Mouse (Mus musculus) liver, embryonic 14.5 days (tissue): ENCODE measurements around the gene Ipcef1. TPM values are rescaled to one million over a fixed set of nuclear protein-coding genes. Genes with fewer than 3 reads are reported as not detected.

Experiments
- ATAC-seq: fragments of 200-750 bp; cut with Nextera tagmentation; 2 replicates; pipeline ENCODE4 v1.8.0; 2017; ENCODE audit warnings: moderate number of reproducible peaks, mild to moderate bottlenecking, moderate library complexity; ENCODE audit not compliant: insufficient read depth
- DNase-seq, 3 experiments: peaks; one replicate each; pipeline ENCODE4 v3.0.0-alpha.2; 2012 to 2013; ENCODE audit warnings: low read depth in 3 of 3, low spot score in 3 of 3
- H3K27ac ChIP-seq: fragments of 300-500 bp; sonication (generic); 2 replicates; pipeline ENCODE4 v1.5.1; 2014; ENCODE audit warnings: moderate library complexity, mild to moderate bottlenecking, control low read depth, inconsistent platforms
- H3K27me3 ChIP-seq: fragments of 300-500 bp; sonication (generic); 2 replicates; pipeline ENCODE4 v1.6.1; 2014; ENCODE audit warnings: mild to moderate bottlenecking, low read length, moderate library complexity; ENCODE audit not compliant: control insufficient read depth, insufficient read depth
- H3K36me3 ChIP-seq: fragments of 300-500 bp; sonication (generic); replicated peaks from 2 replicates; pipeline ENCODE4 v1.6.1; 2014; ENCODE audit warnings: low read depth; ENCODE audit not compliant: control insufficient read depth, insufficient read depth
- H3K4me1 ChIP-seq, 2 experiments: fragments of 200-500 bp in 1 of 2; fragments of 300-500 bp in 1 of 2; sonication (generic) in 1 of 2; replicated peaks; 2 replicates each; pipeline ENCODE4 v1.6.1; 2012 to 2014; ENCODE audit warnings: antibody characterized with exemption in 1 of 2, inconsistent platforms in 1 of 2, low read length in 1 of 2; ENCODE audit not compliant: control insufficient read depth in 2 of 2, insufficient read depth in 2 of 2
- H3K4me2 ChIP-seq: fragments of 300-500 bp; sonication (generic); 2 replicates; pipeline ENCODE4 v1.6.1; 2014; ENCODE audit warnings: low read depth, mild to moderate bottlenecking, control low read depth, moderate library complexity
- H3K4me3 ChIP-seq, 2 experiments: fragments of 200-500 bp in 1 of 2; fragments of 300-500 bp in 1 of 2; sonication (generic) in 1 of 2; 2 replicates each; pipeline ENCODE4 v1.5.1; 2012 to 2014; ENCODE audit warnings: low read depth in 2 of 2, low read length in 2 of 2, mild to moderate bottlenecking in 2 of 2, control low read depth in 1 of 2, inconsistent platforms in 1 of 2, moderate library complexity in 1 of 2; ENCODE audit not compliant: insufficient read depth in 1 of 2
- H3K9ac ChIP-seq: fragments of 300-500 bp; sonication (generic); replicated peaks from 2 replicates; pipeline ENCODE4 v1.6.1; 2014; ENCODE audit warnings: mild to moderate bottlenecking, control low read depth, moderate library complexity
- H3K9me3 ChIP-seq: fragments of 300-500 bp; sonication (generic); 2 replicates; pipeline ENCODE4 v1.6.1; 2016; ENCODE audit warnings: low read length, mixed read lengths; ENCODE audit not compliant: control insufficient read depth
- CTCF ChIP-seq: IDR thresholded peaks from 2 replicates; pipeline ENCODE4 v1.5.1; 2016; ENCODE audit warnings: antibody characterized with exemption, low read depth, control low read depth
- EP300 ChIP-seq: IDR thresholded peaks from 2 replicates; pipeline ENCODE4 v1.6.1; 2016; ENCODE audit warnings: antibody characterized with exemption, low read depth
- WGBS: fragments of 180-500 bp; shearing (Covaris S2); extraction: QIAGEN DNeasy Blood & Tissue Kit; methylation state at CpG from one replicate; pipeline ENCODE4 v1.1.7; 2014; ENCODE audit not compliant: insufficient replicate concordance; 5-methylcytosine and 5-hydroxymethylcytosine counted together
- polyA plus RNA-seq, 2 experiments: library from polyadenylated mRNA; depleted of rRNA in 1 of 2; stranded (reverse) in 1 of 2; unstranded in 1 of 2; fragments of >200 nt; fragmentation: Nextera tagmentation in 1 of 2; extraction: Ambion mirVana in 1 of 2; gene quantifications; 2 replicates each; pipeline versions ENCODE4 v1.2.1 to v1.2.3; 2012 to 2014

The Ipcef1 gene
- polyA plus RNA-seq, 2 experiments, result 0.50 to 0.71 TPM

GRCm38 (mm10) chr10:7075661-7076060, 23.4 kb upstream of the Ipcef1 start:
- 66% methylated on average over 2 of the region's 2 CpGs for WGBS
- no peak for DNase-seq
- no peaks in the 10 kb centered on the region for H3K27me3 ChIP-seq
- no peaks in the 10 kb centered on the region for H3K36me3 ChIP-seq
- no peak for ATAC-seq
- no peaks in the 10 kb centered on the region for H3K9me3 ChIP-seq
- no peak overlapping the region for H3K4me3 ChIP-seq
- TF ChIP-seq EP300, result no peak
- TF ChIP-seq CTCF, result no peak
- H3K4me2 ChIP-seq, result no peak overlapping the region
- H3K9ac ChIP-seq, result no peak overlapping the region
- H3K27ac ChIP-seq, result no peak overlapping the region
- H3K4me1 ChIP-seq, result no peaks in the 10 kb centered on the region

GRCm38 (mm10) chr10:7074231-7074630, 22.0 kb upstream of the Ipcef1 start:
- WGBS, result 53% methylated on average over 2 of the region's 2 CpGs

GRCm38 (mm10) chr10:7070924-7071323, 18.6 kb upstream of the Ipcef1 start:
- H3K9me3 ChIP-seq, result no peaks in the 10 kb centered on the region
- H3K27ac ChIP-seq, result no peak overlapping the region
- H3K4me3 ChIP-seq, result no peak overlapping the region
- no peak overlapping the region for H3K4me2 ChIP-seq
- DNase-seq (no peak), ATAC-seq (no peak)
- H3K4me1 ChIP-seq, result no peaks in the 10 kb centered on the region
- no peaks in the 10 kb centered on the region for H3K27me3 ChIP-seq
- H3K9ac ChIP-seq, result no peak overlapping the region
- TF ChIP-seq CTCF, result no peak
- TF ChIP-seq EP300, result no peak
- no peaks in the 10 kb centered on the region for H3K36me3 ChIP-seq
- 72% methylated on average over 5 of the region's 5 CpGs for WGBS

More at GRCm38 (mm10) chr10:7074231-7074630, 22.0 kb upstream of the Ipcef1 start:
- Histone ChIP-seq H3K36me3 (no peaks in the 10 kb centered on the region), H3K9ac (no peak overlapping the region), H3K4me2 (no peak overlapping the region), H3K27ac (no peak overlapping the region), H3K4me3 (no peak overlapping the region), H3K4me1 (no peaks in the 10 kb centered on the region), H3K27me3 (no peaks in the 10 kb centered on the region), H3K9me3 (no peaks in the 10 kb centered on the region)
- TF ChIP-seq EP300 (no peak), CTCF (no peak)
- ATAC-seq, result no peak
- no peak for DNase-seq

GRCm38 (mm10) chr10:7070100-7070835, 18.0 kb upstream of the Ipcef1 start:
- Histone ChIP-seq H3K4me3 (no peak overlapping the region), H3K27ac (no peak overlapping the region), H3K9ac (no peak overlapping the region), H3K36me3 (no peaks in the 10 kb centered on the region), H3K4me1 (no peaks in the 10 kb centered on the region), H3K27me3 (no peaks in the 10 kb centered on the region), H3K9me3 (no peaks in the 10 kb centered on the region), H3K4me2 (no peak overlapping the region)
- ATAC-seq (no peak), DNase-seq (no peak)
- TF ChIP-seq EP300, result no peak
- no peak for TF ChIP-seq CTCF
- WGBS, result 55% methylated on average over 8 of the region's 8 CpGs

GRCm38 (mm10) chr10:7069090-7069489, 16.8 kb upstream of the Ipcef1 start:
- 55% methylated on average over 2 of the region's 2 CpGs for WGBS
- ATAC-seq, result no peak
- no peak overlapping the region for H3K9ac ChIP-seq
- H3K4me1 ChIP-seq, result no peaks in the 10 kb centered on the region
- TF ChIP-seq CTCF (no peak), EP300 (no peak)
- H3K4me3 ChIP-seq, result no peak overlapping the region
- H3K27ac ChIP-seq, result no peak overlapping the region
- no peak for DNase-seq
- H3K36me3 ChIP-seq, result no peaks in the 10 kb centered on the region
- no peaks in the 10 kb centered on the region for H3K9me3 ChIP-seq
- H3K4me2 ChIP-seq, result no peak overlapping the region
- no peaks in the 10 kb centered on the region for H3K27me3 ChIP-seq
